Mouse (Mus musculus) CH12.LX (cell line): ENCODE results near the gene Nr4a3. TPM values are rescaled to one million over a fixed set of nuclear protein-coding genes. Genes with fewer than 3 reads are reported as not detected.

ENCODE experiments used
- DNase-seq: peaks from one replicate; pipeline ENCODE4 v3.0.0-alpha.2; 2013; ENCODE audit errors: extremely low read depth
- H3K27ac ChIP-seq: 2 replicates; pipeline ENCODE4 v1.5.1; 2012; ENCODE audit warnings: low read depth, mild to moderate bottlenecking, control low read depth, moderate library complexity; ENCODE audit not compliant: insufficient read depth
- H3K27me3 ChIP-seq: replicated peaks from 2 replicates; pipeline ENCODE3; 2012; ENCODE audit warnings: inconsistent platforms
- H3K36me3 ChIP-seq, 2 experiments: replicated peaks in 1 of 2; 2 replicates each; pipeline versions ENCODE3 to v1.6.1; 2012; ENCODE audit warnings: inconsistent platforms in 1 of 2, low read length in 1 of 2, mild to moderate bottlenecking in 1 of 2, mixed read lengths in 1 of 2, moderate library complexity in 1 of 2; ENCODE audit not compliant: control insufficient read depth in 1 of 2, insufficient read depth in 1 of 2
- H3K4me1 ChIP-seq, 2 experiments: 2 replicates each; pipeline ENCODE4 v1.6.1; 2012; ENCODE audit warnings: inconsistent platforms in 1 of 2, moderate library complexity in 1 of 2; ENCODE audit not compliant: insufficient read depth in 2 of 2, control insufficient read depth in 1 of 2
- H3K4me2 ChIP-seq: 2 replicates; pipeline ENCODE4 v1.6.1; 2012; ENCODE audit warnings: low read depth, mild to moderate bottlenecking, control low read depth; ENCODE audit not compliant: poor library complexity, insufficient read depth, severe bottlenecking
- H3K4me3 ChIP-seq, 3 experiments: fragments of 150-350 bp in 1 of 3; sonication (generic) in 1 of 3; replicated peaks in 1 of 3; 2 replicates each; pipeline versions ENCODE3 to v1.5.1; 2011 to 2012; ENCODE audit warnings: low read depth in 2 of 3, low read length in 2 of 3, mild to moderate bottlenecking in 2 of 3, moderate library complexity in 2 of 3, control low read depth in 1 of 3, improper control_type of control experiment in 1 of 3, inconsistent platforms in 1 of 3, mixed read lengths in 1 of 3; ENCODE audit not compliant: poor library complexity in 1 of 3
- H3K79me2 ChIP-seq: replicated peaks from 2 replicates; pipeline ENCODE4 v1.6.1; 2012; ENCODE audit warnings: mild to moderate bottlenecking, moderate library complexity; ENCODE audit not compliant: control insufficient read depth, poor library complexity, insufficient read depth, severe bottlenecking; ENCODE audit errors: extremely low read depth
- H3K9ac ChIP-seq: 2 replicates; pipeline ENCODE4 v1.6.1; 2012; ENCODE audit warnings: low read depth, mild to moderate bottlenecking, control low read depth, moderate library complexity; ENCODE audit not compliant: insufficient read depth
- H3K9me3 ChIP-seq: replicated peaks from 2 replicates; pipeline ENCODE3; 2012; ENCODE audit warnings: low read length, inconsistent platforms, mixed read lengths
- BHLHE40 ChIP-seq: IDR thresholded peaks from 2 replicates; pipeline ENCODE4 v1.6.1; 2011; ENCODE audit warnings: mild to moderate bottlenecking, low read depth, low read length, improper control_type of control experiment
- CHD1 ChIP-seq: IDR thresholded peaks from 2 replicates; pipeline ENCODE4 v1.6.1; 2012; ENCODE audit warnings: low read depth, low read length, improper control_type of control experiment, inconsistent platforms
- CHD2 ChIP-seq: IDR thresholded peaks from 2 replicates; pipeline ENCODE4 v1.6.1; 2011; ENCODE audit warnings: low read length, improper control_type of control experiment
- E2F4 ChIP-seq: IDR thresholded peaks from 2 replicates; pipeline ENCODE4 v1.6.1; 2011; ENCODE audit warnings: low read depth, low read length, improper control_type of control experiment; ENCODE audit not compliant: insufficient replicate concordance
- ELF1 ChIP-seq: IDR thresholded peaks from 2 replicates; pipeline ENCODE4 v1.6.1; 2014; ENCODE audit warnings: low read depth, mild to moderate bottlenecking, inconsistent platforms, low read length, improper control_type of control experiment
- ETS1 ChIP-seq: conservative IDR thresholded peaks from 2 replicates; pipeline ENCODE4 v1.6.1; 2012; ENCODE audit warnings: low read depth, mild to moderate bottlenecking, inconsistent platforms, low read length, improper control_type of control experiment, moderate library complexity
- HCFC1 ChIP-seq: IDR thresholded peaks from 2 replicates; pipeline ENCODE4 v1.6.1; 2012; ENCODE audit warnings: low read depth, mild to moderate bottlenecking, inconsistent platforms, low read length, improper control_type of control experiment
- IRF4 ChIP-seq: IDR thresholded peaks from 2 replicates; pipeline ENCODE4 v1.6.1; 2014; ENCODE audit warnings: low read depth, mild to moderate bottlenecking, inconsistent platforms, low read length, improper control_type of control experiment
- JUN ChIP-seq: IDR thresholded peaks from 2 replicates; pipeline ENCODE4 v1.6.1; 2011; ENCODE audit warnings: low read depth, mild to moderate bottlenecking, low read length, improper control_type of control experiment, moderate library complexity; ENCODE audit not compliant: insufficient read depth
- MAX ChIP-seq: IDR thresholded peaks from 2 replicates; pipeline ENCODE4 v1.6.1; 2011; ENCODE audit warnings: low read length, improper control_type of control experiment
- MEF2A ChIP-seq: IDR thresholded peaks from 2 replicates; pipeline ENCODE4 v1.6.1; 2014; ENCODE audit warnings: low read depth, mild to moderate bottlenecking, inconsistent platforms, low read length, improper control_type of control experiment, borderline replicate concordance
- MYC ChIP-seq: IDR thresholded peaks from 2 replicates; pipeline ENCODE4 v1.6.1; 2011; ENCODE audit warnings: low read depth, mild to moderate bottlenecking, improper control_type of control experiment, low read length
- NELFE ChIP-seq: IDR thresholded peaks from 2 replicates; pipeline ENCODE4 v1.6.1; 2011; ENCODE audit warnings: low read depth, low read length, improper control_type of control experiment
- PAX5 ChIP-seq: IDR thresholded peaks from 2 replicates; pipeline ENCODE4 v1.6.1; 2012; ENCODE audit warnings: low read length, inconsistent platforms, mixed read lengths
- POLR2A ChIP-seq: IDR thresholded peaks from 2 replicates; pipeline ENCODE4 v1.6.1; 2011; ENCODE audit warnings: low read depth, mild to moderate bottlenecking, improper control_type of control experiment, low read length
- POLR2AphosphoS2 ChIP-seq: IDR thresholded peaks from 2 replicates; pipeline ENCODE4 v1.6.1; 2011; ENCODE audit warnings: low read depth, low read length, improper control_type of control experiment
- RAD21 ChIP-seq: IDR thresholded peaks from 2 replicates; pipeline ENCODE4 v1.6.1; 2011; ENCODE audit warnings: low read depth, mild to moderate bottlenecking, low read length, improper control_type of control experiment, moderate library complexity
- SIN3A ChIP-seq: IDR thresholded peaks from 2 replicates; pipeline ENCODE4 v1.6.1; 2012; ENCODE audit warnings: low read length, improper control_type of control experiment, inconsistent platforms
- TBP ChIP-seq: conservative IDR thresholded peaks from 2 replicates; pipeline ENCODE4 v1.6.1; 2011; ENCODE audit warnings: low read depth, low read length, improper control_type of control experiment
- USF2 ChIP-seq: conservative IDR thresholded peaks from 2 replicates; pipeline ENCODE4 v1.6.1; 2011; ENCODE audit warnings: low read depth, low read length, improper control_type of control experiment
- ZC3H11A ChIP-seq: IDR thresholded peaks from 2 replicates; pipeline ENCODE4 v1.6.1; 2012; ENCODE audit warnings: low read depth, mild to moderate bottlenecking, inconsistent platforms, low read length, improper control_type of control experiment
- ZKSCAN1 ChIP-seq: IDR thresholded peaks from 2 replicates; pipeline ENCODE4 v1.6.1; 2012; ENCODE audit warnings: low read depth, inconsistent platforms, low read length, improper control_type of control experiment, borderline replicate concordance
- ZMIZ1 ChIP-seq: IDR thresholded peaks from 2 replicates; pipeline ENCODE4 v1.6.1; 2012; ENCODE audit warnings: low read depth, mild to moderate bottlenecking, inconsistent platforms, low read length, improper control_type of control experiment
- ZNF384 ChIP-seq: IDR thresholded peaks from 2 replicates; pipeline ENCODE4 v1.6.1; 2012; ENCODE audit warnings: low read depth, low read length, improper control_type of control experiment, inconsistent platforms
- dilution Hi-C: fragments of 300-500 bp; cut with MboI; formaldehyde crosslinking; loops from 2 replicates; pipeline ENCODE4 v1.14.3; 2020; ENCODE audit warnings: low sequenced_read_pairs; ENCODE audit not compliant: extremely low pct_unique_long_range_greater_than_20kb, extremely low pct_ligation_motif_present
- in situ Hi-C: fragments of 300-500 bp; cut with MboI; formaldehyde crosslinking; loops from 3 replicates; pipeline ENCODE4 v1.14.3; 2019; ENCODE audit warnings: low sequenced_read_pairs, low pct_ligation_motif_present, low pct_unique_long_range_greater_than_20kb, mixed read lengths
- polyA plus RNA-seq: library from polyadenylated mRNA; unstranded; fragments of >175 nt; gene quantifications from 2 replicates; pipeline ENCODE4 v1.2.1, GENCODE M21; 2012; ENCODE audit warnings: low read depth; ENCODE audit not compliant: insufficient read length
- total RNA-seq, 2 experiments: library from RNA; depleted of rRNA; stranded (reverse); fragments of 300-350 nt in 1 of 2; fragments of >200 nt in 1 of 2; gene quantifications; 2 replicates each; pipeline ENCODE4 v1.2.3; 2012 to 2014

Nr4a3 gene
- total and polyA plus RNA-seq, 3 experiments, result 0.04 to 0.32 (median 0.21) TPM

DNA sequence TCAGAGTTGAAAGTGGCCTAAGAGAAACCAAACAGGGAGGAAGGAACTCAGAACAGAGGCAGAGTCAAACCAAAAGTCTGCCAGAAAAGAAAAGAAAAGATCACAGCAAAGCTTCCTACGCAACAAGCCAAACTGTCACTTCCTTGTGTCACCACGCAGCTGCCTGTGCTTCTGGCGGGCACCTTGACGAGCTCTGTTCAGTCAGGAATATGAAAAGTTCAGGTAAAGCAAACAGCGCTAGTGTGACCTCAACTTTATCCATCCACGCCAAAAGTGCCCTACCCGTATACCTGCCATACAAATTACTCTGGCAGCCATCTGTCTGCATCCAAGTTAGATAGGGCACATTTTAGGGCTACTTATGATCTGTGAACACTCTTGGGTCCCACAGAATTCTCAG is 5.2 kb upstream of the Nr4a3 start:
- Histone ChIP-seq H3K9ac (no peak overlapping the region), H3K27ac (no peak overlapping the region), H3K27me3 (peaks cover 4% of the 10 kb centered on the region), H3K4me3 (no peak overlapping the region), H3K4me2 (no peak overlapping the region), H3K79me2 (no peaks in the 10 kb centered on the region), H3K36me3 (no peaks in the 10 kb centered on the region), H3K9me3 (no peaks in the 10 kb centered on the region), H3K4me1 (peaks cover 0 to 13% of the 10 kb centered on the region in 2 experiments; a peak in 2 of 4 replicates)
- TF ChIP-seq JUN, result no peak
- TF ChIP-seq ELF1, result no peak
- TF ChIP-seq SIN3A, result no peak
- no peak for DNase-seq
- in situ Hi-C loops, result loop anchor here (10.0 kb wide), 1 partner anchor 345 kb away; no protein-coding TSS in a partner anchor
- dilution Hi-C loops, result no loop called here

DNA sequence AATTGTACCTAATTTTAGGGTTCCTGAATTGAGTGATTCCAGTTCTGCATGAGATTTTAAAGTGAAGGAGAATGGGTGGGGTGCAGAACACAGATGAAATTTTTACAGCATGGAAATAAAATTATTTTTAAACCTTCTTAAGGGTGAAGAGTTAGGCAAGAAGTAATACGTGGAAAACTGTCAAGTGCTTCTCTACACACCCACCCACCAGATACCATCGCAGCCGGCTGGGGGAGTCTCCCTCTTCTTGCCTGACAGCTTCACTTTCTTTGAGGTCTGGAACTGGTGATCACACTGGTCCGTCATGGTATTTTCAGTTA is 2.5 kb upstream of the Nr4a3 start:
- in situ Hi-C loops, result no loop called here
- Histone ChIP-seq H3K27me3 (peaks cover 28% of the 10 kb centered on the region), H3K4me1 (peaks cover 0 to 19% of the 10 kb centered on the region in 2 experiments; a peak in 2 of 4 replicates), H3K36me3 (no peaks in the 10 kb centered on the region), H3K9ac (peak overlapping the region; percentile 81), H3K4me3 (peak overlapping the region; percentile 51 to 76 (median 73)), H3K4me2 (peak overlapping the region; percentile 81), H3K9me3 (no peaks in the 10 kb centered on the region), H3K27ac (no peak overlapping the region), H3K79me2 (no peaks in the 10 kb centered on the region)
- TF ChIP-seq BHLHE40, result no peak
- TF ChIP-seq MYC, result no peak
- TF ChIP-seq RAD21, result no peak
- TF ChIP-seq HCFC1, result no peak
- TF ChIP-seq POLR2A, result no peak
- dilution Hi-C loops, result no loop called here
- no peak for DNase-seq

DNA sequence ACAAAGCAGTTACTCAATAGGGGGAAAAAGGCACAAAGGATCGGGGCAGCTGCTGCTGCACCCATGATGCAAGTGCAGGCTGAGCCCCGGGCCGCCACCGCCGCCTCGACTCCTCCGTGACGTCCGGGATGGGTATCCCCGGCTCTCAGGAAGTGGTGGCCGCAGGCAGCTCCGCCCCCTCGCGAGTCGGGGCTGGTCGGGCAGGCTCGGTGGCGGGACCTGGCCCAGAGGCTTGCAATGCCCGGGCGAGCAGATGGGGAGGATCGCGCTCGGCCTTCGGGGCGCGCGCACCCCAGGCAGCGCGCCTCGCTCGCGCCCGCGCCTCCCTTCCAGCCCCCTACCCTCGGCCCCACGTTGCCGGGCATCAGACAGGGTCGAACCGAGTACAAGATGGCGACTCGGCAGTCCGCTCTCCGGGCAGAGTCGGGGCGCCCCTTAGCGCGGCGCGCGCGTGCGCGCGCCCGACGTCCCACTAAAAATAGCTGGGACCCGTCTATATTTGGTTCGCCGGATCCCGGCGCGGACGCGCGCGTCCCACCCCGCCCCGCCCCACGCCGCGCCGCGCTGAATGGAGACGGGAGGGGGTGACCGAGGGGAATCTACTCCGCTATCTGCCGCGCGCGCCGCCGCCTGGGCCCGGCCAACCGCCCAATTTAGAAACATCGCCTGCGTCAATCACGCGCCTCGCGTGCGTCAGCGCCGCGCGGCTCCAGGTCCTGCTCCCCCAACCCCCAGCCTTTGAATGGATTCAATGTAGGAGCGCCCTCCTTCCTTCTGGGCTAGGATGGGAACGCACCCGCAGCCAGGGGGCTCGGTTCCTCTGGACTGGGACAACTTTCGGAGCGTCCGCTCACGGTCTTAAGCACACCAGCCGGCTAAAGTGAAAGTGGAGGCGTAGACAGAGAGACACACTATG is 1.9 kb upstream of the Nr4a3 start:
- DNase-seq, result peak; percentile 89
- Histone ChIP-seq H3K36me3 (no peaks in the 10 kb centered on the region), H3K79me2 (no peaks in the 10 kb centered on the region), H3K4me1 (peaks cover 0 to 24% of the 10 kb centered on the region in 2 experiments; a peak in 2 of 4 replicates), H3K27ac (peak overlapping the region; percentile 79), H3K4me3 (peak overlapping the region; percentile 73 to 86 (median 76)), H3K4me2 (peak overlapping the region; percentile 81), H3K9me3 (no peaks in the 10 kb centered on the region), H3K27me3 (peaks cover 34% of the 10 kb centered on the region), H3K9ac (peak overlapping the region; percentile 81)
- in situ Hi-C loops, result no loop called here
- dilution Hi-C loops, result no loop called here
- TF ChIP-seq POLR2AphosphoS2 (no peak), IRF4 (peak; percentile 15; the same call in 1 of the 2 replicates), NELFE (peak; percentile 70), USF2 (no peak), ZNF384 (no peak), SIN3A (peak; percentile 81), MEF2A (peak; percentile 96), ETS1 (peak; percentile 76), HCFC1 (peak; percentile 60), CHD2 (peak; percentile 73), CHD1 (no peak), MYC (no peak), MAX (peak; percentile 37; the same call in 1 of the 2 replicates), ZC3H11A (no peak), POLR2A (peak; percentile 68; the same call in 1 of the 2 replicates), E2F4 (no peak), TBP (no peak), PAX5 (no peak), ZMIZ1 (0 out of 2 replicates have a peak, but pooled peaks have one; percentile 31), ZKSCAN1 (no peak)
